Mouse (Mus musculus): ENCODE data around the gene Zfp873.
"Not testable (repeated sequence)": the region's sequence is repeated elsewhere in the genome, so short reads cannot be mapped to it uniquely, and the experiment has no call there.

DNA sequence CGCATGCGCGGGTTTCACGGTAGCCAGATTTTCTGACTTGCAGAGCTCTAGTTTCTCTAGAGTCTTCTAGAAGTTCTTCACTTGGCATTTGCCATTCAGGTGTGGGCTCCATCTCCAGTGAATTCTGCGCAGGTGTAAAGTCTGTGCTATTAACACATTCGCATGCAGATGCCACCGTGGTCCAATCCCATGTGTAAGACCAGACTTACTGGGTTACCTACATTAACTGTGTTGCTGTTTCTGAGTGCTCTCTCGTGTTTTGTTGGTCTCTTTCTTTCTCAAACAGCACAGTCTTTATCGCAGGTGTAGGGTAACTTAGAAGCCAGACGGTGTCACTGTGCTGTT, 509 bp downstream of the Zfp873 start:
- TF ChIP-seq CTCF (IDR thresholded peaks at IDR 0.05; ENCODE audit: control insufficient read depth, insufficient read depth, insufficient read length); USF1 (IDR thresholded peaks at IDR 0.05; ENCODE audit: low read depth); MAX (IDR thresholded peaks at IDR 0.05); FOSL1 (IDR thresholded peaks at IDR 0.05; ENCODE audit: insufficient read depth, low read length, poor library complexity, severe bottlenecking); MYOD1 (IDR thresholded peaks at IDR 0.05; ENCODE audit: control insufficient read depth, insufficient read length, low read depth): not testable (repeated sequence)

All from C2C12 (cell line).